Mouse (Mus musculus): Measurements from ENCODE around the gene Fbxw9. TPM values are rescaled to one million over a fixed set of nuclear protein-coding genes. Genes with fewer than 3 reads are reported as not detected.
A peak's percentile ranks its signal among the peaks of the same experiment; 100 is the strongest.

The Fbxw9 gene
- polyA plus RNA-seq, 1 experiment from 2014 or later, result 65.0 TPM

- no peaks in the 10 kb centered on the region for H3K27me3 ChIP-seq (ENCODE audit: control insufficient read depth, insufficient read depth, low read length)
- peak; percentile 81 for ATAC-seq (ENCODE audit: low FRiP score, low TSS enrichment)
- H3K27ac ChIP-seq (replicated peaks; ENCODE audit: low read depth, low read length), result no peak within 1 kb of the TSS
- peak within 1 kb of the TSS; percentile 59 for H3K4me3 ChIP-seq (replicated peaks; ENCODE audit: low read depth, low read length)
- peak within 1 kb of the TSS; percentile 61 for H3K9ac ChIP-seq (replicated peaks; ENCODE audit: low read length)
- peaks cover 22% of the 10 kb centered on the region for H3K4me1 ChIP-seq (ENCODE audit: control insufficient read depth, insufficient read depth, low read length)
- H3K9me3 ChIP-seq (ENCODE audit: control insufficient read depth, low read length), result no peaks in the 10 kb centered on the region
- H3K36me3 ChIP-seq (ENCODE audit: control insufficient read depth, insufficient read depth, low read length), result peaks cover 11% of the 10 kb centered on the region
- DNase-seq, result peak; percentile 85
- WGBS, result under 1% methylated on average over 30 of the region's 30 CpGs
- peak within 1 kb of the TSS; percentile 89 for H3K4me2 ChIP-seq (ENCODE audit: low read length)
These were observed 23.4 kb downstream of the Fbxw9 start, which contains the start of gene Man2b1 for GRCm38 (mm10) chr8:85083108-85083813. Gene Man2b1, plus strand, starts transcription at chr8:85083270.

- Histone ChIP-seq H3K4me1 (ENCODE audit: control insufficient read depth, insufficient read depth, low read length) (peaks cover 19% of the 10 kb centered on the region), H3K4me2 (ENCODE audit: low read length) (no peak overlapping the region), H3K9me3 (ENCODE audit: control insufficient read depth, low read length) (no peaks in the 10 kb centered on the region), H3K36me3 (ENCODE audit: control insufficient read depth, insufficient read depth, low read length) (peaks cover 6% of the 10 kb centered on the region; the same call in 1 of the 2 replicates), H3K9ac (replicated peaks; ENCODE audit: low read length) (no peak overlapping the region), H3K4me3 (replicated peaks; ENCODE audit: low read depth, low read length) (no peak overlapping the region), H3K27me3 (ENCODE audit: control insufficient read depth, insufficient read depth, low read length) (no peaks in the 10 kb centered on the region), H3K27ac (replicated peaks; ENCODE audit: low read depth, low read length) (no peak overlapping the region)
- 91% methylated on average over 8 of the region's 8 CpGs for WGBS
- no peak for ATAC-seq (ENCODE audit: low FRiP score, low TSS enrichment)
- no peak for DNase-seq
These were observed 24.8 kb downstream of the Fbxw9 start for GRCm38 (mm10) chr8:85084633-85085032.

GRCm38 (mm10) chr8:85086238-85086637, 26.4 kb downstream of the Fbxw9 start:
- DNase-seq, result no peak
- Histone ChIP-seq H3K9me3 (ENCODE audit: control insufficient read depth, low read length) (no peaks in the 10 kb centered on the region), H3K27me3 (ENCODE audit: control insufficient read depth, insufficient read depth, low read length) (no peaks in the 10 kb centered on the region), H3K4me1 (ENCODE audit: control insufficient read depth, insufficient read depth, low read length) (peaks cover 15% of the 10 kb centered on the region), H3K36me3 (ENCODE audit: control insufficient read depth, insufficient read depth, low read length) (peaks cover 12% of the 10 kb centered on the region; the same call in 1 of the 2 replicates), H3K9ac (replicated peaks; ENCODE audit: low read length) (no peak overlapping the region), H3K4me3 (replicated peaks; ENCODE audit: low read depth, low read length) (no peak overlapping the region), H3K27ac (replicated peaks; ENCODE audit: low read depth, low read length) (no peak overlapping the region), H3K4me2 (ENCODE audit: low read length) (no peak overlapping the region)
- WGBS, result 88% methylated on average over 3 of the region's 3 CpGs
- no peak for ATAC-seq (ENCODE audit: low FRiP score, low TSS enrichment)

GRCm38 (mm10) chr8:85088771-85089170, 28.9 kb downstream of the Fbxw9 start:
- H3K36me3 ChIP-seq (ENCODE audit: control insufficient read depth, insufficient read depth, low read length), result peaks cover 22% of the 10 kb centered on the region
- ATAC-seq (ENCODE audit: low FRiP score, low TSS enrichment) (no peak), DNase-seq (no peak)
- peaks cover 2% of the 10 kb centered on the region for H3K4me1 ChIP-seq (ENCODE audit: control insufficient read depth, insufficient read depth, low read length)
- no peak overlapping the region for H3K9ac ChIP-seq (replicated peaks; ENCODE audit: low read length)
- no peaks in the 10 kb centered on the region for H3K9me3 ChIP-seq (ENCODE audit: control insufficient read depth, low read length)
- H3K4me2 ChIP-seq (ENCODE audit: low read length), result no peak overlapping the region
- H3K27ac ChIP-seq (replicated peaks; ENCODE audit: low read depth, low read length), result no peak overlapping the region
- no peak overlapping the region for H3K4me3 ChIP-seq (replicated peaks; ENCODE audit: low read depth, low read length)
- no peaks in the 10 kb centered on the region for H3K27me3 ChIP-seq (ENCODE audit: control insufficient read depth, insufficient read depth, low read length)
- WGBS, result 91% methylated on average over 2 of the region's 2 CpGs

- Histone ChIP-seq H3K27me3 (ENCODE audit: control insufficient read depth, insufficient read depth, low read length) (no peaks in the 10 kb centered on the region), H3K4me3 (replicated peaks; ENCODE audit: low read depth, low read length) (no peak overlapping the region), H3K36me3 (ENCODE audit: control insufficient read depth, insufficient read depth, low read length) (peaks cover 37% of the 10 kb centered on the region), H3K4me2 (ENCODE audit: low read length) (no peak overlapping the region), H3K4me1 (ENCODE audit: control insufficient read depth, insufficient read depth, low read length) (no peaks in the 10 kb centered on the region), H3K27ac (replicated peaks; ENCODE audit: low read depth, low read length) (no peak overlapping the region), H3K9ac (replicated peaks; ENCODE audit: low read length) (no peak overlapping the region), H3K9me3 (ENCODE audit: control insufficient read depth, low read length) (no peaks in the 10 kb centered on the region)
- ATAC-seq (ENCODE audit: low FRiP score, low TSS enrichment) (no peak), DNase-seq (no peak)
- 94% methylated on average over 11 of the region's 11 CpGs for WGBS
These were observed 31.0 kb downstream of the Fbxw9 start for GRCm38 (mm10) chr8:85090856-85091255.

- DNase-seq, result no peak
- ATAC-seq (ENCODE audit: low FRiP score, low TSS enrichment), result no peak
- 31% methylated on average over 21 of the region's 21 CpGs for WGBS
- Histone ChIP-seq H3K9ac (replicated peaks; ENCODE audit: low read length) (no peak overlapping the region), H3K27ac (replicated peaks; ENCODE audit: low read depth, low read length) (no peak overlapping the region), H3K4me2 (ENCODE audit: low read length) (no peak overlapping the region), H3K36me3 (ENCODE audit: control insufficient read depth, insufficient read depth, low read length) (peaks cover 43% of the 10 kb centered on the region), H3K4me3 (replicated peaks; ENCODE audit: low read depth, low read length) (no peak overlapping the region), H3K4me1 (ENCODE audit: control insufficient read depth, insufficient read depth, low read length) (no peaks in the 10 kb centered on the region), H3K27me3 (ENCODE audit: control insufficient read depth, insufficient read depth, low read length) (no peaks in the 10 kb centered on the region), H3K9me3 (ENCODE audit: control insufficient read depth, low read length) (no peaks in the 10 kb centered on the region)
These were observed 31.8 kb downstream of the Fbxw9 start for GRCm38 (mm10) chr8:85091526-85092090.

GRCm38 (mm10) chr8:85095051-85095450, 35.2 kb downstream of the Fbxw9 start:
- peaks cover 56% of the 10 kb centered on the region for H3K36me3 ChIP-seq (ENCODE audit: control insufficient read depth, insufficient read depth, low read length)
- H3K4me3 ChIP-seq (replicated peaks; ENCODE audit: low read depth, low read length), result no peak overlapping the region
- DNase-seq (no peak), ATAC-seq (ENCODE audit: low FRiP score, low TSS enrichment) (no peak)
- no peak overlapping the region for H3K9ac ChIP-seq (replicated peaks; ENCODE audit: low read length)
- H3K4me2 ChIP-seq (ENCODE audit: low read length), result no peak overlapping the region
- no peaks in the 10 kb centered on the region for H3K9me3 ChIP-seq (ENCODE audit: control insufficient read depth, low read length)
- no peak overlapping the region for H3K27ac ChIP-seq (replicated peaks; ENCODE audit: low read depth, low read length)
- no peaks in the 10 kb centered on the region for H3K27me3 ChIP-seq (ENCODE audit: control insufficient read depth, insufficient read depth, low read length)
- no peaks in the 10 kb centered on the region for H3K4me1 ChIP-seq (ENCODE audit: control insufficient read depth, insufficient read depth, low read length)
- 95% methylated on average over 13 of the region's 13 CpGs for WGBS

- peaks cover 56% of the 10 kb centered on the region for H3K36me3 ChIP-seq (ENCODE audit: control insufficient read depth, insufficient read depth, low read length)
- ATAC-seq (ENCODE audit: low FRiP score, low TSS enrichment), result no peak
These were observed 35.7 kb downstream of the Fbxw9 start for GRCm38 (mm10) chr8:85095566-85095965.

GRCm38 (mm10) chr8:85096196-85096595, 36.3 kb downstream of the Fbxw9 start:
- Histone ChIP-seq H3K9ac (replicated peaks; ENCODE audit: low read length) (no peak overlapping the region), H3K4me2 (ENCODE audit: low read length) (no peak overlapping the region), H3K36me3 (ENCODE audit: control insufficient read depth, insufficient read depth, low read length) (peaks cover 50% of the 10 kb centered on the region), H3K4me1 (ENCODE audit: control insufficient read depth, insufficient read depth, low read length) (no peaks in the 10 kb centered on the region), H3K4me3 (replicated peaks; ENCODE audit: low read depth, low read length) (no peak overlapping the region), H3K27me3 (ENCODE audit: control insufficient read depth, insufficient read depth, low read length) (no peaks in the 10 kb centered on the region), H3K9me3 (ENCODE audit: control insufficient read depth, low read length) (no peaks in the 10 kb centered on the region), H3K27ac (replicated peaks; ENCODE audit: low read depth, low read length) (no peak overlapping the region)
- no peak for ATAC-seq (ENCODE audit: low FRiP score, low TSS enrichment)
- no peak for DNase-seq
- WGBS, result 95% methylated on average over 16 of the region's 16 CpGs

More at GRCm38 (mm10) chr8:85095566-85095965, 35.7 kb downstream of the Fbxw9 start:
- 95% methylated on average over 7 of the region's 7 CpGs for WGBS
- H3K27me3 ChIP-seq (ENCODE audit: control insufficient read depth, insufficient read depth, low read length), result no peaks in the 10 kb centered on the region
- no peak overlapping the region for H3K4me2 ChIP-seq (ENCODE audit: low read length)
- H3K9me3 ChIP-seq (ENCODE audit: control insufficient read depth, low read length), result no peaks in the 10 kb centered on the region
- H3K4me3 ChIP-seq (replicated peaks; ENCODE audit: low read depth, low read length), result no peak overlapping the region
- H3K9ac ChIP-seq (replicated peaks; ENCODE audit: low read length), result no peak overlapping the region
- H3K27ac ChIP-seq (replicated peaks; ENCODE audit: low read depth, low read length), result no peak overlapping the region
- no peak for DNase-seq
- no peaks in the 10 kb centered on the region for H3K4me1 ChIP-seq (ENCODE audit: control insufficient read depth, insufficient read depth, low read length)

Measured in midbrain, embryonic 14.5 days (tissue).